Mouse (Mus musculus) urinary bladder, postnatal 10 days (tissue): ENCODE data around the gene Fdx1l.
"Not testable (repeated sequence)": the region's sequence is repeated elsewhere in the genome, so short reads cannot be mapped to it uniquely, and the experiment has no call there.

Source experiments
- DNase-seq: peaks from one replicate; pipeline ENCODE4 v3.0.0; 2022; ENCODE audit warnings: low spot score

Fdx1l gene

GRCm38 (mm10) chr9:21072641-21073040 lies 773 bp downstream of the Fdx1l start:
- DNase-seq = no peak

- DNase-seq = no peak
Measured at GRCm38 (mm10) chr9:21067006-21067684, 6.3 kb downstream of the Fdx1l start, which contains the start of gene Zglp1. Gene Zglp1 (minus strand): TSS chr9:21067093.

DNA sequence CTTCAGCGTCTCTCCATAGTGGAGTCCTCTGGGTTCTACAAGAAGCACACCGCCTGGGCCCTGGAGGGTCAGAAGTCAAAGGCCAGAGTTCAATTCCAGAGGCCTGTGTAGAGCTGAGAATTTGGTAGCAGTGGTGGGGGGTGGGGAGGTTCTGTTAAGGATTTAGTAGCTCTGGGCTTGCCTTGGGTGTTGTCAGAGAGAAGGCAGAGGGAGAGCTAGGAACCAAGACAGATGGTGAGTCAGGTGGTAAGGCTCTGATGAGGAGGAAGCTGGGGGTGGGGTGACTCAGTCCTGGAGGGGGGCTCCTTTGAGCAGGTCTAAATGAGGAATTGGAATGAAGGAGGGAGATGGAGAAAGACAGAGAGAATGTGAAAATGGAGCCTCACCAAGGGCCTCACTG lies 10.5 kb downstream of the Fdx1l start:
- DNase-seq = no peak

- DNase-seq = no peak
Measured at GRCm38 (mm10) chr9:21051578-21051977, 21.8 kb downstream of the Fdx1l start.

DNA sequence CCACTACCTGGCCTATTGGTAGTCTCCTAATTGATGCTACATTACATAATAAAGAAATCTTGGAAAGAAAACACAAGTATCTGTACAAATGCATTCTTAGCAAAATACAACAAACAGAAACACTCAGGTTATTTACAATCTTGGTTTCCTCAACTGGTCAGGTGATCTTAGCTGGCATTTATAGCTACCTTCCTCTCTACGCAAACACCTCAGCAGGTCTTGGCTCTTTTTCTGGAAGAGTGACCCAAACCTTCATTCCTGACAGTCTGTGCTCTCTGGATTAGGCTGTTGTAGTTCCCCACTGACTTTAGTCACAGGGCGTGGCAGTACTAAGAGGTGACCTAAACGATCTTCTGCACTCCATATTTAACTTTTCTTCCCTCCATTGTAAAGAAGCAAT lies 28.2 kb downstream of the Fdx1l start:
- DNase-seq = no peak

- DNase-seq = not testable (repeated sequence)
Measured at GRCm38 (mm10) chr9:21044785-21045184, 28.6 kb downstream of the Fdx1l start.

- no peak for DNase-seq
Measured at GRCm38 (mm10) chr9:21043563-21043962, 29.9 kb downstream of the Fdx1l start.

GRCm38 (mm10) chr9:21041308-21041707 lies 32.1 kb downstream of the Fdx1l start:
- no peak for DNase-seq

GRCm38 (mm10) chr9:21039779-21040178 lies 33.6 kb downstream of the Fdx1l start:
- no peak for DNase-seq

DNA sequence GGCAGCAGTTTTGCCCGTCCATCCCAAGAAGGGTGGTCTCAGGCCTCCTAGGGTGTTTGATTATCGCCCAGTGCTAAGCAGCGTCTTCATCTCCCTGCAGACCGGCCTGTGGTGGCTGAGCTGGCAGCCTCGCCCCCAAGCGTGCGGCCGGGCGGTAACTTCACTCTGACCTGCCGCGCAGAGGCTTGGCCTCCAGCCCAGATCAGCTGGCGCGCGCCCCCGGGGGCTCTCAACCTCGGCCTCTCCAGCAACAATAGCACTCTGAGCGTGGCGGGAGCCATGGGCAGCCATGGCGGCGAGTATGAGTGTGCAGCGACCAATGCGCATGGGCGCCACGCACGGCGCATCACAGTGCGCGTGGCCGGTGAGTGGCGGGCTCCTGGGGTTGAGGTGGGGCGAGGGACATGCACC lies 35.9 kb downstream of the Fdx1l start:
- no peak for DNase-seq

DNA sequence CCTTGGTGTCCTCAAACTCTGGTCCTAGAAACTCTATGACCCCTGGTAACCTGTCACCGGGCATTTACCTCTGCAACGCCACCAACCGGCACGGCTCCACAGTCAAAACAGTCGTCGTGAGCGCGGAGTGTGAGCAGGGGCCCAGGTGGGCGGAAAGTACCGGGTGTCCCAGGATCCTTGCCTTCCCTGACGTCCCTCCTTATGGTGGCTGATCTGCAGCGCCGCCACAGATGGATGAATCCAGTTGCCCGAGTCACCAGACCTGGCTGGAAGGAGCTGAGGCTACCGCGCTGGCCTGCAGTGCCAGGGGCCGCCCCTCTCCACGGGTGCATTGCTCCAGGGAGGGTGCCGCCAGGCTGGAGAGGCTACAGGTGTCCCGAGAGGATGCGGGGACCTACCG lies 36.7 kb downstream of the Fdx1l start:
- DNase-seq = no peak

DNA sequence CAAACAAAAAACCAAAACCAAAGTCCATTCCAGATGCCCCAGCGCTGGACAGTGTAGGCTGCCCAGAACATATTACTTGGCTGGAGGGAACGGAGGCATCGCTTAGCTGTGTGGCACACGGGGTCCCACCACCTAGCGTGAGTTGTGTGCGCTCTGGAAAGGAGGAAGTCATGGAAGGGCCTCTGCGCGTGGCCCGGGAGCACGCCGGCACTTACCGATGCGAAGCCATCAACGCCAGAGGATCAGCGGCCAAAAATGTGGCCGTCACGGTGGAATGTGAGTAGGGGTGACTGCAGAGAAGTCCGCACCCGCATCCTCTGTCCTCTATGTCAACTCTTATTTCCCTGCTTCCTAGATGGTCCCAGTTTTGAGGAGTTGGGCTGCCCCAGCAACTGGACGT lies 37.3 kb downstream of the Fdx1l start:
- no peak for DNase-seq

- no peak for DNase-seq
Measured at GRCm38 (mm10) chr9:21035586-21035985, 37.8 kb downstream of the Fdx1l start.

- no peak for DNase-seq
Measured at GRCm38 (mm10) chr9:21034481-21035085, 38.8 kb downstream of the Fdx1l start.

DNA sequence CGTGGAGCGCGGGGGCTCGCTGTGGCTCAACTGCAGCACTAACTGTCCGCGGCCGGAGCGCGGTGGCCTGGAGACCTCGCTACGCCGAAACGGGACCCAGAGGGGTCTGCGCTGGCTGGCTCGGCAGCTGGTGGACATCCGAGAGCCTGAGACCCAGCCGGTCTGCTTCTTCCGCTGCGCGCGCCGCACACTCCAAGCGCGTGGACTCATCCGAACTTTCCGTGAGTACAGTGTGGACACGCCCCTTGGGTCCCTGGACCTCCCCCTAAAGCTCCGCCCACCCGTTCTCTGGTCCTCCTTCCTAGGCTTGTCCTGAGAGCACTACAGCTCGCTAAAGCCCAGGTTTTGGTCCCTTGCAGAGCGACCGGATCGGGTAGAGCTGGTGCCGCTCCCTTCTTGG lies 40.3 kb downstream of the Fdx1l start:
- DNase-seq = no peak

DNA sequence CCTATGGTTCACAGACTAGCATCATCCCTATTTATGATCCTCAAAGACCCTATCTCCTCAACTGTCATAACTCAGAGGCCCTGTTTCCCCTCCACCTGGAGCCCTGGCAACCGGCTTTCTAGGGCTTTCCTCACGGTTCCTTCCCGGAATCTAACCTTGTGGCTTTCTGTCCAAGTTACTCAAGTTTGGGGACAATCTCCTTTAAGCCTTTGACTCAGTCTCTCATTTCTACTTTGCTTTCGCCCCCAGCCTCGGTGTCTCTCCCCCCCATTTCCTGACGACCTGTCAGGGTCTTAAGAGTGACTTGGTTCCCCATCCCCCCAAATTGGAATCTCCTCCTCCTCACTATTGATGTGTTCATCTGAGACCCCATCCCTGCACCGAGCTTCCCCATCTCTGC lies 40.9 kb downstream of the Fdx1l start:
- no peak for DNase-seq

DNA sequence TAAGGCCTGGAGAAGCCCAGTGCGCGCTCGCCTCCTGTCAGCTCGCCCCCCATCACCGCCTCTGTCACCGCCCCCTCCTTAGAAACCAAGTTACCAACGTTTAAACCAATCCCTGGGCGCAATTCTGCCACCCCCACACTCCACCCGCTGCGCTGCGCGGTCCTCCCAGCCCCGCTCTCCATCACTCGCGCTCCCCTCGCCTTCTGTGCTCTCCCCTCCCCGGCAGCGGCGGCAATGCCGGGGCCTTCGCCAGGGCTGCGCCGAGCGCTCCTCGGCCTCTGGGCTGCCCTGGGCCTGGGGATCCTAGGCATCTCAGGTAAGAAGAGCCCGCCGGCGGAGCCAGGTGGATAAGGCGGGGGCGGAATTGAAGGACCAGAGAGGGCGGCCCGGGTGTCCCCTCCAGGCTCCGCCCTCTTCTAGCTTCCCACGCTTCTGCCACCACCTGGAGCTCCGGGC lies 41.5 kb downstream of the Fdx1l start, which contains the start of gene Icam5:
Gene Icam5, plus strand, starts transcription at position 178 of the 456 bp plus-strand sequence.
- no peak for DNase-seq

DNA sequence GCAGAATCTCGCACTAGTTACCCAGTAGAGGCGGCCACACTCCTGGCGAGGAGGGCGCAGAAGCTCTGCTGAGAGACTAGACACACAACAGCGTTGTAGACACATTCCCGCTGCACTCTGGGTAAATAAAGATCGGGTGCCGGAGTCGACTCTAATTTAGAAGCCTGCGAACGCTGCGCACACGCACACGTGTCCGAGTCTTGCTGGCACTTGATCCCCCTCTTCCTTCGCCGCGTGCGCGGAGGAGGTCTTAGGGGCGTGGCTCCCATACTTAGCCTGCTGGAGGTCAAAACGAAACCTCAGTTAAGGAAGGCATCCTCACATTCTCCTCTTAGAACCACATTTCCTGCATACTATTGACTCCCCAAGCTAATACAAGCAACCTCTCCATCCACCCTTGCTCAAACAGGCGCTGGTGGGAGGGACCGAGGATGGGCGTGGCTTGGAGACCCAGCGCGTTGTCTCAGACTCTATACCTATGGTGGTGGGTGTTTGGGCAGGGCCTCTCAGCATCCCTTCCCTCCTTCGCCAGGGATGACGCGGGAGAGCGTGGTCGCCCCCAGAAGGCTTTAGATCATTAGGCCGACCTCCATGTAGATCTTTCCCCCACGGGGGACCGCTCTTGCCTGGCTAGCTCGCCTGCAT lies 42.0 kb downstream of the Fdx1l start:
- DNase-seq = no peak

GRCm38 (mm10) chr9:21030781-21031250 lies 42.6 kb downstream of the Fdx1l start:
- peak; percentile 67 for DNase-seq

DNA sequence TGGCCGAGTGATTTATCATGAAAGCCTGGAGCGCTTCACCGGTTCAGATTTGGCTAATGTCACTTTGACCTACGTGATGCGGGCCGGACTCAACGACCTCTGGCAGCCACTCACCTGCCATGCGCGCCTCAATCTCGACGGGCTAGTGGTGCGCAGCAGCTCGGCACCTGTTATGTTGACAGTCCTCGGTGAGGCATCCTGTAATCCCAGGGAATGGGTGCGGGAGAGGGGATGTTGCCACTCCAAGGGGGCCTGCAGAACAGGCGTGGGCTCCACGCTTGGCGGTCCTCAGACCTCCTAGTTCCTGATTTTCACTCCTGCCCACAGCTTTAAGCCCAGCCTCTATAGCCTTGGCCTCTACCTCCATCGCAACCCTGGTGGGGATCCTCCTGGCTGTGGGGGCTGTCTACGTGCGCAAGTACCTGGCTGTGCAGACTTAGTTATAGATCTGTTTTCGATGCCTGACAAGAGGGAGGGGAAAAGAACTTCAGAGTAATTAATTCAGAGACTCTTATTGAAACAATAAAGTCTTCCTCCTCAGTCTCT lies 43.3 kb downstream of the Fdx1l start:
- no peak for DNase-seq

DNA sequence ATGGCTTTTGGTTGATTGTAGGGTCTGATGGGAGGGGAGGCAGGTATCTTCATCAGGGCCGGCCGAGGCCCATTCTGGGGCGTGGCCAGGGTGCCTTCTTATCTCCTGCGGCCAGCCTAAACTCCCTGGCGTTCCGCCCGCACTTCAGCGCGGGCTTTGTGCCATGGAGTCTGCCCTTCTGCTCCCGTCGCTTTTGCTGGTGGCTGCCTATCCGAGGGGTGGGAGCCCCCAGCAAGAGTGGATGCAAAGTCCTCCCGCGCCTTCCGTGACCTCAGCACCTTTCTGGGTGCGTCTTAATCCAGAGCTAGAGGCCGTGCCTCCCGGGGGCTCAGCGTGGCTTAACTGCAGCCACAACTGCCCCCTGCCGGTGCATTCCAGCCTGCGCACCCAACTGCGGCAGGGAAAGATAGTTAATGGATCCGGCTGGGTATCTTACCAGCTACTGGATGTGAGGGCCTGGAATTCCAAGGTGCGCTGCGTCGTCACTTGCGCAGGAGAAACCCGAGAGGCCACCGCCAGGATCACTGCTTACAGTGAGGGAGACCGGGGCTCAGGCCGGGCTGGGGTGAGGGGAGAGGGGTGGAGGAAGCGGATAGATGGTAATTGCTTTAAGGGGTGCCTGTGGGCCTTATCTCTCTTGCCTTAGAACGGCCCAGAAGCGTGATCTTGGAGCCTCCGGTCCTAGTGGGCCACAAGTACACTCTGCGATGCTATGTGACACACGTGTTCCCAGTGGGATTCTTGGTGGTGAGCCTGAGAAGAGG lies 43.9 kb downstream of the Fdx1l start, which contains the start of gene Icam4:
Gene Icam4, plus strand, starts transcription at position 83 of the 764 bp plus-strand sequence.
- DNase-seq = no peak

DNA sequence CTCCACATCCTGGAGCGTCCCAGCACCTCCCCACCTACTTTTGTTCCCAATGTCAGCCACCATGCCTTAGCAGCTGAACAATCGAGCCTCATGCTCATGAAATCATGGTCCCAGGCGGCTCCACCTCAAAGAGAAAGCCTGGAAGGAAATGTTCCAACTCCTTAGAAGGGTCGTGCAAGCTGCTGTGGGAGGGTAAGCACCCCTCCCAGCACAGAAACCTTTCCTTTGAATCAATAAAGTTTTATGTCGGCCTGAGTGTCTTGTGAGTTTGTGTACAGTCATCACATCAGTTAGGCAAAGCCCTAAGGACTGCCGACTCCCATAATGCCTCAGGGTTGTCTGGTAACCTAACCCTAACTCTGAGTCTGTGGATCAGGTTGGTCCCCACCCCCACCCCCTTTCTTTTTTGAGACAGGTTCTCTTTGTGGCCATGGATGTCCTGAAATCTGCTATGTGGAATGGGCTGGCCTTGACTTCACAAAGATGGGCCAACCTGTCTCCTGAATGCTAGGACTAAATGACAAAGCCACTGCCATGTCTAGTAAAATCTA lies 44.8 kb downstream of the Fdx1l start:
- DNase-seq = no peak
